Mouse (Mus musculus): ENCODE measurements at regions not wholly inside any gene's neighbourhood (a gene's known extent, or its start where the extent isn't known, plus 50 kb on each side); places are given as distances from the start of the nearest gene placed in this dataset.

DNA sequence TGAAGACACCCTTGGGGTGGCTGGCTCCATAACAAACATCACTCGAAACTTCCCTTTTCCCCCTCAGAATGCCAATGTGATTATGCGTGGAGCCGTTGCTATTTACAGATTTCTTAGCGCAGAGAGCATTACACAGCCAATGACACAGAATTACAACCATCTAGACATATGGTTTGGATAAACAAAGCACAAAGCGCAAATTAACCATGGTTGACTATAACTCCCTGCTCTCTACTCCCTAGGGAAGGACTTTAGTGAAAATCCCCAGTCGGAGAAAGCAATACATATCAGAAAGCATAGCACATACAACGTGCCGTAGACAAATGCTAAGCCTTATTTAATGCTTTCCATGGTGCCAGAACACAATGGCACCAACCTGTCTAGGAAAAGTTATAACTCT is 131.8 kb downstream of the Tshz3 start:
- no peak for DNase-seq (ENCODE audit: low spot score)

DNA sequence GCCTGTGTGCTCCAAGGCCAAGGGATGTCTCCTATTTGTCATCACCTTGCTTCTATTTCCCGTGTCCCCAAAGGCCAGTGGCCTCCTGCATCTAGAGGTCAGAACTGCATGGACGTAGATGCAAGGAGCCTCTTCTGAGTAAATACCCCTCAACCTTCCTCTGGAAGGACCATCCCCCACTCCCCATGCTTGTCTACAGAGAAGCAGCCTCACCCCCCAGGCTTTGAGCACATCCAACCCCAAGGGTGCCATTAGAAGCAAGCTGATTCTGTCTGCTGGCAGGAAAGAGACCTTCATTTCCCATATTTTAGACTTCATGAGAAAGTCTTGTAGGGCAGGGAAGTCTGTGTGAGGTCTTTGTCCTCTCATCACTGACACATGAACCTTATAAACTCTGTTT is 132.2 kb downstream of the Tshz3 start:
- DNase-seq (ENCODE audit: low spot score): no peak

DNA sequence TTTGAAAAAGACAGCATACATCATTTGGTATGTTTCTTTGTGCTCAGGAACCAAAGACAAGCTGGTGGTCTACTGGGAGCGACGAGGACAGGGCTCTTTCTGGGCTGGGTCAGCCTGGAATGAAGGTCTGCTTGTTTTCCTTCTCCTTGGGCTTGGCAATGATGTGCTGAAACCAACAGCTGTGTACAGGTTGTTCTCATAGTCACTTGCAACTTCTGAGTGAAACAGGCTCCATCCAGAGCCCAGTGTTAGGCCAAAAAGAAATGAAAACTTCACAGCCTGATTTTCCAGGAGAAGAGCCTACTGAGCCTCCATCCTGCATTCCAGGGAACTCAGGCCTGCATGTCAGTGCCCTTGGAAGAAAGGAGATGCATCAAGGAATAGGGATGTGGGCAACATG is 150.4 kb downstream of the Tshz3 start:
- DNase-seq (ENCODE audit: low spot score): no peak

DNA sequence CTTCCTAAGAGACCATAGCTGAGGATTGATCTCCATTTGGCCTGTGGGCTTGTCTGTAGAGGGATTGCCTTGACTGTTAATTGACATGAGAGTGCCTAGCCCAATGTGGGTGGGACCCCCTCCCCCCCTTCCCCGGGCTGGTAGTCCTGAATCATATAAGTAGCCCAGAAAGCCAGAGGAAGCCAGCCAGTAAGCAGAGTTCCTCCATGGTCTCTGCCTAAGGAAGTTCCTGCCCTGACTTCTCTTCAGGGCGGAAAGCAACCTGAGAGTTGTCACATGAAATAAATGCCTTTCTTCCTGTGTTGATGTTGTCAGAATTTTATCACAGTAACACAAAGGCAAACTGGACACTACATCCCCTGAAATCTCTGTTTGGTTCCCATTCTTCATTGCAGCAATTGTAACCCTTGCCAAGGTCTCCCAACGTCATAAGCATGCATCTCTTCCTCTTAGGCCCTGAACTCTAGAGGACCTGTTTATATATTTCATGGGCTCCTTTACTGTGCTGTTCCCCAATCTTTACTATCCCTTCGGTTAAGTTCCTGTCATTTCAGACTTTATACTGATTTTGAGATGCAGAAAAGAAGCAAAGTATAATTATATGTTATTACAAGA is 153.5 kb downstream of the Tshz3 start:
- DNase-seq (ENCODE audit: low spot score): no peak

DNA sequence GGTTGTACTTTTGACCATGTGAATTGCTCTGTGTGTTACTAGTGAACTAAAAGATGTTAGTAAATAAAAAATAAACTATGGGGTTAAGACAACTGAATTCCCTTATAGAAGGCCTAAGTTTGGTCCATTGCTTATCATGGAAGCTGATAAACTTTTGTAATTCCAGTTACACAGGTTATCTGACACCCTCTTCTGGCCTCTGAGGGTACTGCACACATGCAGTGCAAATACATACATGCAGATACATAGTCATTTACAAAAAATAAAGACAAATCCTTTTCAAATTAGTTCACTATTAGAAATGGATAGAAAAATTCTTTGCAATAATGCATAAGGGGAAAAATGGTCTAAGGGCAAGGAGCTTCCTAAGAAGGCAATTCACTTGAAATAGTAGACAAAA is 156.4 kb downstream of the Tshz3 start:
- no peak for DNase-seq (ENCODE audit: low spot score)

DNA sequence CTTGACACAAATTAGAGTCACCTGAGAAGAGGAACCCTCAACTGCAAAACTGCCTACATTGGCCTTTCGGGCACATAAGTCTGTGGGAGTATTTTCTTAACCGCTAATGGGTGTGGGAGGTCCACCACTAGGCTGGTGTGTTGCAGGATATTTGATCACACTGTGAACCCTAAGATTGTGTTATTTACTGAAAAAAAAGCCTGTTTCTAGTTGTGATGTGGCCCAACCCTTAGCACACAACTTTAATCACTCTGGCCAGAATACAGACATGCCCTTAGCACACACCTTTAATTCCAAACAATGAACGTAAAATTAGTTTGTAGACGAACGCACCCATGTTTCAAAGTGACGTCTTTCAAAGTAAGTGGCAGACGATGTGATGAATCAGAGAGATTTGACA is 161.5 kb downstream of the Tshz3 start:
- DNase-seq (ENCODE audit: low spot score): no peak

DNA sequence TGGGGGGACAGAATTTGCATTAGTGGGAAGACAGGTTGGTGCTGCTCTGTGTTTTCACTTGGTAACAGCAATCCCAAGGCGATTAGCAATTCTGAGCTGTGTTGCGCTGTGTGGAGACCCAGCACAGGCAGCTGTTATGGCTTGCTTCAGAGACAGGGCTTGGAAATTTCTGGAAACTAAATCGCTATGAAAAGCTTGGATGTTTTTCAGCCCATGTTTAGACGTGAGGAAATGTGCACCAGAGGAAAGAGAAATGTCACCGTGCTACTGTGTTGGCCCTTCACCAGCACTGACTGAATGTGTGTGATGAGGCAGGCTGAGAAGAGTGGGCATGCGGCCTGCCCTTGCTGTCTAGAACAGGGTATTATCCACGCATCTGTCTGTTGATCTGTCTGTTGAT is 164.6 kb downstream of the Tshz3 start:
- DNase-seq (ENCODE audit: low spot score): no peak

DNA sequence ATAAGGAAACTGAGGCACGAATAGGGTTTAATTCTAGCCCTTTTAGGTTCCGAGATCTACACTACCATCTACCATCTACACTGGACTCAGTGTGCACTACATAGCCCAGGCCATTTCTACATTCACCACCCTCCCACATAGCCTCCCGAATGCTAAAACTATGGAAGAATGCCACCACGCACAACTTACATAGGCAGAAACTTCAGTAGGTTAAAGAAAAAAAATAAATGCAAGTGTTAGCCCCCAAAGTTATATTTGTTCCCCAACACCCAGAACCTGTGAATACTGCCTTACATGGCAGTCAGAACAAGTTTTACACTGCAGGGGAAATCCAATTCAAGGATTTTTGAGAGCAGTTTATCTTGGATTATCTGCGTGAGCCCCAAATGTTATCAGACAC is 165.8 kb downstream of the Tshz3 start:
- DNase-seq (ENCODE audit: low spot score): no peak

DNA sequence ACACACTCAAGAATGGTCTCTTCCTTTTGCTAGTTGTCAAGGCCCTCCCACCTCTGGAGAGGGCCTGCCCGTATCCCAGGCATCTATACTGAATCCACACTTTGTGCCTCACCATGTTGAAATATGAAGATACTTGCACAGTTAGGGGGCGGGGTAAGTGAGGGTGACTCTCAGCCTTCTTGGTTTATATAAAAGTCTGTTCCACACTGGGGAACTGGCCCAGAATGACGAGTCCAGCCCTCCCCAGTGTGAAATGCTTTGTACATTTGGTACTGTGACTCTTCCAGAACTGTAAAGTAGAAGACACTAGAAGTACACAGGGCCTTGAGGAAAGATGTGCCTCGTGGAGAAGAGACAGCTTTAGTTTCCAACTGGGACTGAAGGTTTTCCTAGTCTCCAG is 166.8 kb downstream of the Tshz3 start:
- no peak for DNase-seq (ENCODE audit: low spot score)

DNA sequence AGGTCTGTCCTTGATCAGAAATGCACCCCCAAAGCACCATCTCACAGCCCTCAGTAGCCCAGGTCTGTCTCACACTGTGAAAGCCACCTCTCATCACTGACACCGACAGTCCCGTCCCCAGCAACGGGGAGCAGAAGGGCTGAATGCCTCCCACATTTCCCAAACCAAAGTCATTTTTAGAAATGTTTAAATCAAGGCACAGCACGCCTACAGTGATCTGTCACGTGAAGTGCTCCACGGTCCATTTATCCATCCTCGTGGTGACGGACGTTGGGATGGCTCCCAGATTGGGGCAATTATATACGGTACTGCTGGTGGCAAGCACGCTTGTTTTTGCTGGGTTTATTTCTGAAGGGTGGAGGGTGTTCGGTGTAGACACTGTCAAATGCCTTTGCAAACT is 168.7 kb downstream of the Tshz3 start:
- no peak for DNase-seq (ENCODE audit: low spot score)

DNA sequence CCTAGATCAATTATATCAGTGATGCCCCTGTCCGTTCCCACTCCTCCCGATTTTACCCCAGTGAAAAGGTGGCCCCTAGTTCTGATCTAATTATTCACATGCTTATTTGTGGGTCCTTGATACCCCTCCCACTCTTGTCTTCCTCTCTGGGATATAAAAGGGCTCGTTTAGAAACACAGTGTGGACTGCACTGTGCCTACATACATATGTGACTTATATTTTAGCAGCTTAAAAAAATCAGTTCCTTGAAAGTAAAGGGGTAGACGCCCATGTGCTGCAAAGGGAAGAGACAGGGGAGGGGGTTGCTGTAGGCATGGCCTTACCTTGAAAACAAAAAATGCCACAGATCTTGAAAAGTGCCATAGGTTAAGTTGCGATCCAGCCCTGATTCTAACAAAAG is 176.1 kb downstream of the Tshz3 start:
- DNase-seq (ENCODE audit: low spot score): no peak

DNA sequence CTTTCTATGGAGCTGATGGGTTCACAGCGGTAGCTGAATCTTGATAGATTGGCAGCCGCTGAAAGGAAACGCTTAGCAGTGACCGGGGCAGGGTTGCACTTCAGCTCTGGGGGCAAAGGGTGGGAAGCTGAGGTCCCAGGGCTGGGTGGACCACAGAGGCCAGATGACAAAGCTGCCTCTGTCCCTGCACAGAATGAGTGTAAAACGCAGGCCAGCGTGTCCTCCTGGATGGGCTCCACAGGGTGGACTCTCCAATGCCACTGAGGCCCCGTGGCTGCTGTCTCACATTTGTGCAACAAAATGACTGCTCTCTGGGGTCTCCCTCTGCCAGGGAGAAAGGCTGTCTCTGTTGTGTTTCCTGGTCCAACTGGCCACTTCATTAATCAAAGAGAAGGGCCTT is 179.8 kb downstream of the Tshz3 start:
- DNase-seq (ENCODE audit: low spot score): no peak

DNA sequence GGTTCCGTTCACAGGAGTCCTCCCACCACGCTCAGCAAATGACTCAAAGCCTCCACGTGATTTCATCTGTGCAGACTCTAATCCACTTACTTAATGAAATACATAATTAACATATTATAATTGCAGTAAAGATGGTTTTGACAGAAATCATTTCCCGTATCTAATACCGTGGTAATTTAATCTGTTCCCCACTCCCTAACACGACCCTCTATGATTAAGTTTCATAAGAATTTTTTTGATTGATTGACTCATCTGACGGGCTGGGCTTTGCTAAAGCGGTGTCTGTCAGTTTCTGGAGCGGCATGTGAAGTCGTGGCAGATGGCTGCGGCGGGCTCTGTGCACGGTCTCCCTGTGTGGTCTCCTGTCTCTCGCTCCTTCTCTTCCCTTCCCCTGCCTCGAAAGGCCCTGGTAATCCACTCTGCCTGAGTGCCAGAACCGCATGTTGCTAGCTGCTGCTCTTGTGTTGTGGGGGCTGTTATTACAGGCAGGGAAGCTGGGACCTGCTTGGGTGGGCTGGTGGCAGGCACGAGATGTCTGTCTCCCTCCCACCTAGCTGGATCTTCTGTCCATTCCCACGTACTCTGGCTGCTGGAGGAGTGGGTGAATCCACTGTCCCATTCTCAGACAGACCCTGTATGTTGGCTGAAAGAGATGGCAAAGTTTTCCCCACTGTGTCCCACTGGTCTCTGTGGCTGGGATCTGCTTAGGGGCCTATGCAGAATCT is 195.0 kb downstream of the Tshz3 start:
- no peak for DNase-seq (ENCODE audit: low spot score)

DNA sequence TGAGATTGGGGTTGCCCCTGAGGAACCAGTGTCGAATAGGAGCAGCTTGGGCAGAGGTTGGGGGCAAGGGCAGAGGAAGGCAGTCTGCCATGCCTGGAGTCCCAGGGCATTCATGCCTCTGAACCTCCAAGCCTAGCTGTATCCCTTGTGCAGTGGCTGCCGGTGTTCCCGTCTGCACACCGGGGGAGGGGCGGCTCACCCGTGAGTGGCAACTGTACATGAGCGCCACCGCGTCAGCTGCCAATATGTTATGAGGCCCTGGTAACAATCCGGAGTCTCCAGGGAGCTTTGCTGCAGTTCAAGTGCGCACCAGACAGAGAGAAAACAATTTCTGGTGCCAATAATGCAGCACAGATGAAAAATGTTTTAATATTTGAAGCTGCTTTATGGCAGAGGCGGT is 198.4 kb downstream of the Tshz3 start:
- no peak for DNase-seq (ENCODE audit: low spot score)

DNA sequence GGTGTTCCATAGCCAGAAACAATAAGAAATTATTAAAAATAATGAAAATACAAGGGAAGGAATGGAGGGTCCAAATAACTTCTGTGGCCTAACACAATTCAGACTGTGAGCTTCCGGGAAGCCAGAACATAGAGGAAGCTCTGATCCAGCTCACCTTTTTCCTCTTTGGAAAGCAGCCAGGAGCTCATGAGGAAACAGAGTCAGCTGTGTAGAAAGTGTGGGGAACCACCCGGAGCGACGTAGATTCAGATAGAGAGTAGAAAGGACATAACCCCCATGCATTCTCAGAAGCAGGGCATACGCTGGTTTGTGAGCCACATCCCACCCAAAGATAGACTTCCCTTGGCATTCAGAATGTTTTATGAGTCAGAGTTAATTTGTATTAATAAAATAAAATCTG is 203.6 kb downstream of the Tshz3 start:
- DNase-seq (ENCODE audit: low spot score): no peak

DNA sequence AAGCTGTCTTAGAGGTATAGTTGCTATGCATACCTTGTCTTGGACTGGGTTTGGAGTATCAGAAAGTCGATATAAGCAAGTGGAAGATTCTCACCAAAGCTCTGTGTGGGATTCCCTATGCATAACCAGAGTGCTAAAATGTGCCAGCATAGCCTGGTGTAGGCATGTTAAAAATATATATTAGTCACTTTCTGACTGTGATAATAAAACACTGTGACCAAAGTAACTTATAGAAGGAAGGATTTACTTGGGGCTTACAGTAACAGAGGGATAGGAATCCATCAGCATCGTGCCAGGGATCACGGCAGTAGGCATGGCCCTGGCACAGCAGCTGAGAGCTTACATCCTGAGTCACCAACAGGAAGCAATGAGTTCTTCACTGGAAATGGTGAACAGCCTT is 215.4 kb downstream of the Tshz3 start:
- no peak for DNase-seq (ENCODE audit: low spot score)

DNA sequence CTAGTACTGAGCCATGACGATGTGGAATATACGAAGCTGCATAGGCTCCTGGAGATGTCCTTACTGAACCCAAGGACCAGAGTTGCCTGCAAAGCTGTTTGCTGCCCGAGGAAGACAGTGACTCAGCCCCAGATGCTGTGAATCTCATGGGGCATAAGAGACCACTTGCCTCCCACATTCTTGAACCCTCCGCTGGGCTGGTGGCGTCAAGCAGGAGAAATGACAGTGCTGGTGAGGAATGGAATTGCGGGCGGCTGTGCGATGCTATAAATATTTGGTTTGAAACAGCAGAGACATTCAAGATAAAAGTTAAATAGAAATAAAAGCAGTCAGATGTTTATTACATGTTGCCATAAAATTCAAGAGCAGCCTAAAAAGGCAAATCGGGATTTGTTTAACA is 216.3 kb downstream of the Tshz3 start:
- DNase-seq (ENCODE audit: low spot score): no peak

DNA sequence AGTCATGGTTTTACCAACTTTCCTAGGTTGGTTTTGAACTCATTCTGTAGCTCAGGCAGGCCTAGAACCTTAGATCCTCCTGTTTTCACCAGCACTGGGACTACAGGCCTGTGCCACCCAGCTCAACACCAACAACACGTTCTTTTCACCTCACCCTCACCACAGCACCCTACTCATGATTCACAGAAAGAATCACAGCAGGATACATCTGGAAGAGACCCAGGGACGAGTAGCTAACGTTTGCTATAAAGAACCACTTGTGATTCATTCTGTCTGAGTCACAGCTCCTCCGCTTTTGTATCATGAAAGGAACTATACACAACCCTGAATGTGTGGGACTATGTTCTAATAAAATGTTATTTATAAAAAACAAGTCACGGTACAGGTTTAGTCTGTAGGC is 217.3 kb downstream of the Tshz3 start:
- DNase-seq (ENCODE audit: low spot score): no peak

DNA sequence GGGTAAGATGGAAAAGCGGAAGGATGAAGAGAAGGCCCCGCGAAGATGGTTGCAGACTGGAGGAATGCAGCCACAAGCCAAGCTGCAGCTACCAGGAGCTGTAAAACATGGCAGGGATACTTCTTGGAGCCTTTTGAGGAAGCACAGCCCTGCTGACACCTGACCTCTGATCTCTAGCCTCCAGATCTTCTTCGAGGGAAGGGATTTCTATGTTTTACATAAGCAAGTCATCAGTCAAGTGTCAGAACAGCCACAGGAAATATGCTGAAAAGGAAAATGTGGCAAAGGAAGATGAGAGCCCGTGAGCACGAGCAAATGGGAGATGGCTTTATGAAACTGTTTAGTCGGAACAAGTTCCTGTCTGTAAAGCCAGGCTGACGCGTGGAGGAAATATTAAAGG is 219.1 kb downstream of the Tshz3 start:
- DNase-seq (ENCODE audit: low spot score): no peak

DNA sequence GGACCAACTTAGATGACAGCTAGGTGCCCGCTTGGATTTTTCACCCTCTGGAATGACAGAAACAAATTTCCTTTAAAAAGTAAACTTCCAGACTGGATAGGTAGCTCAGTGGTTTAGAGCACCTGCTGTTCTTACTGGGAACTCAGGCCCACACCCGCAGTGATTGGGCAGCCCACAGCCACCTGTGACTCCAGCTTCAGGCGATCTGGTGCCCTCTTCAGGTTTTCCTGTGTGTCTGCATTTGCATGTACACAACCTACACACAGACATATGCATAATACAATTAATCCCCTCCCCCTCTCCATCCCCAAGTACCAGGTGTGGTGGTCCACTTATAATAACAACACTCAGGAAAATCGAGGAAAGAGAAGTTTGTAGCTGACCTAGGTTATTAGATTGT is 221.5 kb downstream of the Tshz3 start:
- DNase-seq (ENCODE audit: low spot score): no peak

DNA sequence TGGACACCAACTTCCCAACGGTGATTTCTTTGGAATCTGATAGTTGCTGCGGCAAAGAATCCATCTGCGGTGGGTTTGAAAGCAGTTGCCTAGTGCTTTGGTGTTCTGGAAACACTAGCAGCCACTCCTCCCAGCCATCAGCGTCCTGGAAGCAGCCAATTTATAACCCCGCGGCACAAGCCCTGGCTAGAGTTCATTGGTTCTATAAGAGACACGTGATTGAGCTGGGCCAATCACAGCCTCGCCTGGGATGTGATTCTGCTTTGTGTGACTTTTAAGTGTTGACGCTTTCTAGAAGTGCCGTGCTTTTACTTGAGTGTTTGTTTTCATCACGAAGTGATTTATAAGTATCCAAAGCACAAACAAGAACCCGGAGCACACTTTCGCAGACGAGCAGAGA is 223.1 kb downstream of the Tshz3 start:
- DNase-seq (ENCODE audit: low spot score): no peak

DNA sequence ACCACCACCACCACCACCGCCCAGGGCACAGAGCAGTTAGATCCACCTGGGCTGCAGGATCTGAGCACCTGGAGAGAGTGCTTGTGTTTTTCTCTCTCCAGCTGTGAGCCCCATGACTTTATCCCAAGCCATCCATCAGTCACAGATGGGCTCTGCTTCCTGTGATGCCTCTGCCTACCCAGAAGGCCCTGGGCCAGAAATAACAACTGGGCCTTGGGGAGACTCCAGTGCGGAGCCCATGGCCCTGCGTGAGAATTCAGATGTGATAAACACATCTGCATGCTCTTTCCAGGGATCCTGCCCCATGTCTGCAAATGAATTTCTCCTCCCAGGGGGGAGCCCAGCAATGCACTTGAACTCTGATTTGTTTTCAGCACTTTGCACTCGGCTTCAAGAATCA is 235.6 kb downstream of the Tshz3 start:
- no peak for DNase-seq (ENCODE audit: low spot score)

DNA sequence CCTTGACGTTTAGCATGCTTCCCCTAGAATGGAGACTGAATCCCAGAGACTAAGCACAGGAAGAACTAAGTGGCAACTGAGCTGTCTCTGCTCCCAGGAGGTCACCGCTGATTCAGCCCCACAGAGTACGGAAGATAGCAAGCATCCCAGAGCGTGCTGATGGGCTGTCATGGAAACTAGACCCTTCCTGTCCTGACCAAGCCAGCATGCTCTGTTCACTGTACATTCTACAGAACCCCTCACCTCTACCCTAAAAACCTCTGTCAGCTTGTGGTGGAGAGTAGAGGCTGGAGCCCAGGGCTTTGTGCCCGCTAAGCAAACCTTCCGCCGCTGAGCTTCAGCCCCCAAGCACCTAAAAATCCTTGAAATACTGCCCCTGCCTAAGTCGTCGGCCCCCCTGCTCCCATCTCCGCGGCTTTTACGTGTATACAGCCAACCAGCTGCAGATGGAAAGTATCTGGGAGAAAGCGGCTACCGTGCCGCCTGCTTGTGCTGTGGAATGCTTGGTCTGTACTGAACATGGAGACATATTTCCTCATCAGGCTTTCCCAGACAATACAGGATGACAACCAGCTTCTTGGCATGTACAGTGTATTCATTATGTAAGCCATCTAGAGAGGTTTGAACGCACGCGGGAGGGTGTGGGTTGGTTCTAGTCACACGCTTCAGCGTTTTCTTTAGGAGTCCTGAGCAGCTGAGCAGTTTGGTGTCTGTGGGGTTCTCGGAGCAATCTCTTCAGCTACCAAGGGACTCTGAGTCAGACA is 237.1 kb downstream of the Tshz3 start:
- no peak for DNase-seq (ENCODE audit: low spot score)

DNA sequence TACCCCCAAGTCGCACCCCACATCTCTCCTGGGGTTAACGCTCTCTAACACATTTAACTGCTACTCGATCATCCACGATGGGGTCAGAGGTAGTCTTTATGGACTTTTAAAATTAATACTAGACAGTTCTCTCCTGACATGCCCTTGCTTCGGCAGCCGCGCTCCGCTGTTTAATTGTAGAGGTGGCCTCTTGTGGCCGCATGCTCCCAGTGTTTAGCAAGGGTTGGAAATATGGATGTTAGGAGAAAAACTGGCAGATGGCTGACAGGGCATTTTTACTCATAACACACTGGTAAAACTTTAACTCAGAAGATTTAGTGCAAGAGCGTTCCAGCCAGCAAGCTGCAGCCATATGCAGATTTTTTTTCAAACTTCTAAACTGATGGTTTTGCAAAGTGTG is 242.7 kb downstream of the Tshz3 start:
- DNase-seq (ENCODE audit: low spot score): no peak

Data from urinary bladder, postnatal 14 days (tissue).